Mouse (Mus musculus) forebrain, embryonic 12.5 days (tissue): Measurements from ENCODE around the gene Rps21. TPM values are rescaled to one million over a fixed set of nuclear protein-coding genes. Genes with fewer than 3 reads are reported as not detected.

Source experiments
- ATAC-seq: fragments of 200-750 bp; cut with Nextera tagmentation; 2 replicates; pipeline ENCODE4 v1.8.0; 2017; ENCODE audit warnings: moderate TSS enrichment; ENCODE audit not compliant: low FRiP score
- H3K27ac ChIP-seq: fragments of 300-500 bp; sonication (generic); 2 replicates; pipeline ENCODE4 v1.5.1; 2016; ENCODE audit warnings: mild to moderate bottlenecking
- H3K27me3 ChIP-seq: fragments of 300-500 bp; sonication (generic); 2 replicates; pipeline ENCODE4 v1.6.1; 2016; ENCODE audit warnings: mild to moderate bottlenecking
- H3K36me3 ChIP-seq: fragments of 300-500 bp; sonication (generic); replicated peaks from 2 replicates; pipeline ENCODE4 v1.6.1; 2016; ENCODE audit warnings: mild to moderate bottlenecking
- H3K4me1 ChIP-seq: fragments of 300-500 bp; sonication (generic); 2 replicates; pipeline ENCODE4 v1.6.1; 2016
- H3K4me2 ChIP-seq: fragments of 300-500 bp; sonication (generic); 2 replicates; pipeline ENCODE4 v1.6.1; 2016; ENCODE audit warnings: mild to moderate bottlenecking, moderate library complexity
- H3K4me3 ChIP-seq: fragments of 300-500 bp; sonication (generic); replicated peaks from 2 replicates; pipeline ENCODE4 v1.5.1; 2016; ENCODE audit warnings: mild to moderate bottlenecking
- H3K9ac ChIP-seq: fragments of 300-500 bp; sonication (generic); 2 replicates; pipeline ENCODE4 v1.6.1; 2016; ENCODE audit warnings: mild to moderate bottlenecking
- H3K9me3 ChIP-seq: fragments of 300-500 bp; sonication (generic); 2 replicates; pipeline ENCODE4 v1.6.1; 2016
- WGBS: fragments of 180-500 bp; shearing (Covaris S2); methylation state at CpG from one replicate; pipeline ENCODE4 v1.1.7; 2016; 5-methylcytosine and 5-hydroxymethylcytosine counted together
- polyA plus RNA-seq: library from polyadenylated mRNA; unstranded; fragments of >200 nt; fragmentation: Nextera tagmentation; extraction: Ambion mirVana; gene quantifications from 2 replicates; pipeline ENCODE4 v1.2.1, GENCODE M21; 2016

The Rps21 gene
- 464 and 488 TPM in 2 replicates for polyA plus RNA-seq

DNA sequence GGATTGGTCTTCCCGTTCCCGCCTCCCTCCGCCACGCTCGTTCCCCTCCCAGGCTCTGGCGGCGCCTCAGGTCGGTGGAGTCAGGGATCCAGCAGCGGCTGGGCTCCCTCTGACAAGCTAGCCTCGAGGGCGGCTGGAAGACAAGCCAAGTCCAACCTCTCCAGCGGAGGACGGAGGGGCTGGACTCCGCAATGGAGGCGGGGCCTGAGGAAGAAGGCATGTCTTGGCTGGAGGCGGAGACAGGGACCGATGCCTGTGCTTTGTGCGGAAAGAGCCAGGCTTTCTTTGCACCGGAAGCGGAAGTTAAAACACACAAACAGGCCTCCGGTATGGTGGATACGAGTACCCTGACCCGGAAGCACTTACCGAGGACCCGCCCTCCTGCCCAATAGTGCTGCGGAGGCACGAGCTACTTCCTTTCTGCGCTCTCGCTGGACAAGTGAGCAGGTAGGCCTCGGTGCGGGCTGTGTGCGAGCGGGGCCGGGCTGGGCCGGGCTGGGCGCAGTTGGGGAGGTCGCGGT is at the start of gene Rps21:
Rps21 (plus strand) TSS at position 377 of the 521 bp plus-strand sequence.
- H3K27me3 ChIP-seq: no peaks in the 10 kb centered on the region
- peak within 1 kb of the TSS; percentile 85 for H3K4me2 ChIP-seq
- WGBS: under 1% methylated on average over 37 of the region's 38 CpGs
- peak; percentile 98 for ATAC-seq
- H3K36me3 ChIP-seq: peaks cover 40% of the 10 kb centered on the region
- no peaks in the 10 kb centered on the region for H3K9me3 ChIP-seq
- peak within 1 kb of the TSS; percentile 94 for H3K27ac ChIP-seq
- peaks cover 17% of the 10 kb centered on the region for H3K4me1 ChIP-seq
- peak within 1 kb of the TSS; percentile 89 for H3K9ac ChIP-seq
- H3K4me3 ChIP-seq: peak within 1 kb of the TSS; percentile 89

DNA sequence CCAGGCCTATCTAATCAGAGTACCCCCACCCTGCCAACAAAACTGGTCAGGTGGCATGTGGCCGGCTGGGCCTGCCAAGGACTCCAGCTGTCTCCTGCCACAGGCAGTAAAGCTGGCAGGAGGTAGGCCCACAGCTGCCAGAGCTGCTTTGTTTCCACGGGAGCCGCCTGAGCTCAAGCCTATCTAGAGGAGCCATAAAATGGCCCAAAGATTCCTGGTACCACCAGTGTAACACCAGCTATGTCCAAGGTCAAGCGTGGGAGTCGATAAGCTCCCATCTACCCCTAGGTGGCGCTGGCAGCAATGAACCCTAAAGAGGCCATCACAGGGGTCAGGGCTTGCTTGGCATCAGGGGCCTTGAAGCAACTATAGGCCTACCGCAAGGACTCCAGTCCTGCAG is 49.3 kb upstream of the Rps21 start:
- H3K27ac ChIP-seq: no peak overlapping the region
- peaks cover 6% of the 10 kb centered on the region; the same call in 1 of the 2 replicates for H3K4me1 ChIP-seq
- H3K9me3 ChIP-seq: 0 out of 2 replicates have a peak, but pooled peaks cover 3% of the 10 kb centered on the region
- no peak overlapping the region for H3K4me2 ChIP-seq
- no peaks in the 10 kb centered on the region for H3K27me3 ChIP-seq
- H3K4me3 ChIP-seq: no peak overlapping the region
- 72% methylated on average over 7 of the region's 7 CpGs for WGBS
- ATAC-seq: no peak
- no peak overlapping the region for H3K9ac ChIP-seq
- no peaks in the 10 kb centered on the region for H3K36me3 ChIP-seq

DNA sequence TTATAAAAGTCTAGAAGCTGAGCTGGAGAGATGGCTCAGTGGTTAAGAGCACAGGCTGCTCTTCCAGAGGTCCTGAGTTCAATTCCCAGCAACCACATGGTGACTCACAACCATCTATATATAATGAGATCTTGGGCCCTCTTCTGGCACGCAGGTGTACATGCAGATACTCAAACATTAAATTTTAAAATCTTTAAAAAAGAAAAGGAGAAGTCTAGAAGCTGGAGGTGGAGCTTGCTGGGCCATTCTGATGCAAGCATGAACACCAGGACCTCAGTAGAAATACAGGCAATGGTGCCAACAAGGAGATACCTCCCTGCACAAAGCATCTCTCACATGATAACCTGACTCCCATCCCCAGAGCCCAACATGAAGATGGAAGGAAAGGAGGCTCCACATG is 48.2 kb upstream of the Rps21 start:
- Histone ChIP-seq H3K9me3 (0 out of 2 replicates have a peak, but pooled peaks cover 3% of the 10 kb centered on the region), H3K36me3 (no peaks in the 10 kb centered on the region), H3K4me1 (peaks cover 6% of the 10 kb centered on the region; the same call in 1 of the 2 replicates), H3K4me2 (no peak overlapping the region), H3K4me3 (no peak overlapping the region), H3K27ac (no peak overlapping the region), H3K9ac (no peak overlapping the region), H3K27me3 (no peaks in the 10 kb centered on the region)
- no peak for ATAC-seq
- WGBS: 78% methylated on average over 1 of the region's 1 CpGs

DNA sequence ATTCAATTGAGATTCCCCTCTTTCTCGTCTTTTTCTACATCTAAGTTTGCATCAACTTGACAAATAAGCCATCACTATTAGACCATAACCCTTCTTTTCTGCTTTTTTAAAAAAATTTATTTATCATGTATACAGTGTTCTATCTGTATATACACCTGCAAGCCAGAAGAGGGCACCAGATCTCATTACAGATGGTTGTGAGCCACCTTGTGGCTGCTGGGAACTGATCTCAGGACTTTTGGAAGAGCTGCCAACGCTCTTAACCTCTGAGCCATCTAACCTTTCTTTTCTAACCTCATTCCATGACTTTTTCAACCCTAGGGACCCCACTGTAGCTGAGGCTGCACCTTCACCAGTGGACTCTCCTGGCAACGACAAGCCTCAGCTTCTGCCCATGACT is 44.9 kb upstream of the Rps21 start:
- Histone ChIP-seq H3K9me3 (0 out of 2 replicates have a peak, but pooled peaks cover 3% of the 10 kb centered on the region), H3K36me3 (no peaks in the 10 kb centered on the region), H3K9ac (no peak overlapping the region), H3K4me2 (no peak overlapping the region), H3K4me3 (no peak overlapping the region), H3K27ac (no peak overlapping the region), H3K4me1 (peaks cover 8% of the 10 kb centered on the region; the same call in 1 of the 2 replicates), H3K27me3 (no peaks in the 10 kb centered on the region)
- 93% methylated on average over 3 of the region's 3 CpGs for WGBS
- ATAC-seq: no peak

DNA sequence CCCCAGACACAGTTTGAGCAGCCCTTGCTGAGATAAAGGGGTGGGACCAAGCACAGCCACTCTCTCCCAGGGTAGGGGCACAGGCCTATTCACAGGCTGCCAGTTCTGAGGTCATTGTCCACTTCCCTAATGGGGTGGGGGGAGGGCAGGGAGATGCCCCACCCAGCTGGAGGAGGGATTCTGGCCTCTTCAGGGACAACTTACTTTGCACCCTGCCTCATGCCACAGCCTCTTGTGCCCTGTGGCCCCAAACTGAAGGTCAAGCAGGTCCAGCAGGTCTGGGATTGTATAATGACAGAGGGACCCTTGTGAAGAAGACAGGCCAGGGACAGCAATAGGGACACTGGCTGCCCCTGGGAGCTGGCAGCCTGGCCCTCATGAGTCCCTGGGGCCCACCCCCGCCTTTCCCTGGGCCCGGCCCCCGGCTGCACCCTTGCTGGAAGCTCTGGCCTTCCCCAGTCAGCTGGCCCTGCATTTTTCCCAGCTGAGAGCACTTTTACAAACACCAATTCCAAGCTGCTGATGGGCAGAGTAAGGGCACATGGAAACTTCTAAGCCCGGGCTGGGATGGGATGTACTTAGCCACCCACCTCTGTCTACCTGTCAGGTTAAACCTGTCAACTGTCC is 42.7 kb upstream of the Rps21 start:
- 84% methylated on average over 4 of the region's 4 CpGs for WGBS

DNA sequence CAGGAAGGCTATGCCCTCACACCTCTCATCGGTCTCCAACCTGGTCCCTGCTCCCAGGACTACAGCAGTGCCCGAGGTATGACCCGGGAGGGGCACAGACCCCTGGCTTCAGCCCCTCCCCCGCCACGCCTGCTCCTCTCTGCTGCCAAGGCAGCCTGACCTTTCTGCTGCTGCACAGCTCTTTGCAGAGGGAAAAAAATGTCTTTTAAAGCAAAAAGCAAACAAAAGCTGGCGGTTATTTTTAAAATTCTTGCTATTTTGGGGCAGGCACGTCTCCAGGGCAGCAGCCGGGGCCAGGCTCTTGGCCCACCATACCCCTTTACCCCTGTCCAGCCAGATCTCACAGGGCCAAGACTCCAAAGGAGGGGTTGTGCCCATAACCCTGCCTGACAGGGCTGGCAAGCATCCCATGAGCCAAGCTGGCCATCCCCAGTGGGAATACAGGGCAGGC is 42.1 kb upstream of the Rps21 start:
- H3K9ac ChIP-seq: no peak overlapping the region

More for the DNA sequence above, 42.7 kb upstream of the Rps21 start:
- Histone ChIP-seq H3K9me3 (0 out of 2 replicates have a peak, but pooled peaks cover 3% of the 10 kb centered on the region), H3K9ac (no peak overlapping the region), H3K4me3 (no peak overlapping the region), H3K36me3 (no peaks in the 10 kb centered on the region), H3K4me1 (peaks cover 19% of the 10 kb centered on the region; the same call in 1 of the 2 replicates), H3K4me2 (no peak overlapping the region), H3K27ac (no peak overlapping the region), H3K27me3 (no peaks in the 10 kb centered on the region)
- no peak for ATAC-seq

DNA sequence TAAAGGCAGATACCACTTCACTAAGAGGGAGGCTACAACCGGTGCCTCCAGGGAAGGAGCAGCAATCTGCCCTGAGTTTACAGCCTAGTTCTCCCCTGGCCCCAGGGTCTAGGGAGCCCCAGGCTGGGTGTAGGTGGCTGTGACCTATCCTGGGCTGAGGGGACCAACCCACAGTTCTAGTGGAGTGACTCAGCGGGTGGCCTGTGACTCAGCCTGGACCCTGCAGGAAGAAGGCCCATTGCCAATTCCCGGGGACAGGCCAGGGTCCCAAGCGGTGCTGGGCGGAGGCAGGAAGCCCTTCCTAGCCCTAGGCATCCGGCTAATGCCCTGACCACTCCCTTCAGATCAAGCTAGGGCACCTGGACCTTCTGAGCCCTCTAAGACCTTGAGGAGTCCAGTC is 41.2 kb upstream of the Rps21 start:
- H3K4me2 ChIP-seq: no peak overlapping the region
- H3K9me3 ChIP-seq: 0 out of 2 replicates have a peak, but pooled peaks cover 3% of the 10 kb centered on the region
- H3K27me3 ChIP-seq: no peaks in the 10 kb centered on the region
- no peak for ATAC-seq
- H3K4me3 ChIP-seq: no peak overlapping the region
- 81% methylated on average over 6 of the region's 6 CpGs for WGBS
- H3K36me3 ChIP-seq: no peaks in the 10 kb centered on the region
- no peak overlapping the region for H3K27ac ChIP-seq
- no peak overlapping the region for H3K9ac ChIP-seq
- H3K4me1 ChIP-seq: peaks cover 19% of the 10 kb centered on the region; the same call in 1 of the 2 replicates

More for the DNA sequence above, 42.1 kb upstream of the Rps21 start:
- ATAC-seq: no peak
- H3K4me3 ChIP-seq: no peak overlapping the region
- H3K9me3 ChIP-seq: 0 out of 2 replicates have a peak, but pooled peaks cover 3% of the 10 kb centered on the region
- WGBS: 84% methylated on average over 8 of the region's 8 CpGs
- peaks cover 19% of the 10 kb centered on the region; the same call in 1 of the 2 replicates for H3K4me1 ChIP-seq
- no peak overlapping the region for H3K27ac ChIP-seq
- H3K4me2 ChIP-seq: no peak overlapping the region
- H3K36me3 ChIP-seq: no peaks in the 10 kb centered on the region
- no peaks in the 10 kb centered on the region for H3K27me3 ChIP-seq

DNA sequence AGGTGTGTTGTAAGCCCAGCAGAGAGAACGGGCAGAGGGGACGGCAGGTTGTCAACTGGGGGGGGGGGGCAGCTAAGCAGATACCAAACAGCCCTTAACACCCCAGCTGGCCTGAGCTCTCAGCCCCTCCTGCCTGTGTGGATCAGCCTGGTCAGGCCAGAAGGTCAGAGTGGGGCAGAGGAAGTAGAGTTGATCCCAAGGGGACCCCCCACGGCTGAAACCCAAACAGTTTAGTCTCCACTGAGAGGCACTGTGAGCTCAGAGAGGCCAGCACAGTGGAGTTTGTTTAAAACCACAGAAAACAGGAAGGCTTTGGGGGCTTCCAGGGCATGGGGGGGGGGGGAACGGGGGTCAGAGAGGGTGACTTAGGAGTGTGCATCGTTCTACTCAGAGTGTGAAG is 40.3 kb upstream of the Rps21 start:
- no peaks in the 10 kb centered on the region for H3K36me3 ChIP-seq
- peaks cover 21% of the 10 kb centered on the region for H3K4me1 ChIP-seq
- 72% methylated on average over 5 of the region's 5 CpGs for WGBS
- 0 out of 2 replicates have a peak, but pooled peaks cover 3% of the 10 kb centered on the region for H3K9me3 ChIP-seq
- H3K27ac ChIP-seq: no peak overlapping the region
- H3K27me3 ChIP-seq: no peaks in the 10 kb centered on the region
- ATAC-seq: no peak
- no peak overlapping the region for H3K4me2 ChIP-seq
- H3K9ac ChIP-seq: no peak overlapping the region
- H3K4me3 ChIP-seq: no peak overlapping the region

DNA sequence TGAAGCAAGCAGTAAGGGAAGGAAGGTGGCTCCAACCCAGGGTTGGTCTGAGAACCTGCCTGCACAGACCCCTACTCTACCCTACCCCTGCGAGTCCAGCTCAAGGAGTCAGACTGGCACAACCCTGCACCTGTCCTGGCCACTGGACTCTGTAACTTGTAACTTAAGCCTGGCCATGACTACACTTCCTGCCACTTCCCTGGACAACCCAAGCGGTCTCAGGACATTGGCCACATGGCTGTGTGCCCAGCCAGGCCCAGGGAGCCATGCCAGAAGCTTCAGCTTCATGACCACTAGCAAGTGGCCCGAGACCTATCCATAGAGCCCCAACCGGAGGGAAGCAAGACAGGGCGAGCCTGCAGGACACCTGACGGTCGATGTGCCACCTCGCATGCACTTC is 39.6 kb upstream of the Rps21 start:
- 95% methylated on average over 8 of the region's 8 CpGs for WGBS
- Histone ChIP-seq H3K4me2 (no peak overlapping the region), H3K4me1 (peaks cover 28% of the 10 kb centered on the region), H3K36me3 (no peaks in the 10 kb centered on the region), H3K9ac (no peak overlapping the region), H3K4me3 (no peak overlapping the region), H3K27me3 (no peaks in the 10 kb centered on the region), H3K9me3 (no peaks in the 10 kb centered on the region), H3K27ac (no peak overlapping the region)
- no peak for ATAC-seq

DNA sequence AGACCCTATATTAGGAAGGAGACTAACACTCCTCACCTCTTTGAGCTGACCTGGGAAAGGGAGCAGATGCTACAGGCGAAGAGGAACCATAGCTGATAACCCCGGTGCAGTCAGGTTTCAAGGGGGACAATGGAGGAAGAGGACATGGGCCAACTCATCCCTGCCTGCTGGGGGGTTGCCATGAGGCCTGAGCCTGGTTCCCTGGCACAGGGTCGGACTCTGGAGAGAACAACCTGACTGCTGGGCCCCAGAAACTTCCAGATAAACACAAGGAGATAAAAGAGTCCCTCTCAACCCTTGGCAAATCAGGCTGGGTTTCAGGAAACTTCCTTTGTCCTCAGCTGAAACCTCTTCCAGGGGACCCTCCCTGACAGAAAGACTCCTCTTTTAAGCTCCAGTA is 38.9 kb upstream of the Rps21 start:
- H3K4me3 ChIP-seq: no peak overlapping the region
- no peaks in the 10 kb centered on the region for H3K36me3 ChIP-seq
- H3K4me1 ChIP-seq: peaks cover 29% of the 10 kb centered on the region
- H3K4me2 ChIP-seq: no peak overlapping the region
- peaks cover 3% of the 10 kb centered on the region for H3K27me3 ChIP-seq
- no peak overlapping the region for H3K9ac ChIP-seq
- ATAC-seq: no peak
- no peaks in the 10 kb centered on the region for H3K9me3 ChIP-seq
- WGBS: 80% methylated on average over 3 of the region's 3 CpGs
- H3K27ac ChIP-seq: peak overlapping the region; percentile 19; the same call in 1 of the 2 replicates

DNA sequence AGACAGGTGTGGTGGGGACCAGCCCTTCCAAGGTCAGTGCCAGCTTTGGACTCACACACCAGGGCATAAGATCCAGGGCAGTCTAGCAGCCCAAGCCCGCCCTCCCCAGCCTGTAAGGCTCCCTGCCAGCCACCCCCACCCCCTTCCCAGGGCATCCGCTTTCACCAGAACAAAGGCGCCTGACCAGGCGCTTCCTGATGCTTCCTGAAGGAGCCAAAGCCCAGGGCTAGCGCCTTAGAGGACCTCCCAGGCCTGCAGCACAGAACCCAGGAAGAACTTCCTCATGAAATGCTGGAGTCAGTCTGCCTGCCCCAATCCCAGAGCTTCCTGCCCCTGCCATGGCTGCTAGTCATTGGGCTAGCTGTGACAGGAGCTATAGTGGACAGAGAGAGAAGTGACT is 38.5 kb upstream of the Rps21 start:
- 27% methylated on average over 5 of the region's 5 CpGs for WGBS
- no peaks in the 10 kb centered on the region for H3K36me3 ChIP-seq
- H3K27ac ChIP-seq: peak overlapping the region; percentile 19; the same call in 1 of the 2 replicates
- H3K4me3 ChIP-seq: no peak overlapping the region
- no peak overlapping the region; the same call in 1 of the 2 replicates for H3K9ac ChIP-seq
- no peak for ATAC-seq
- H3K4me2 ChIP-seq: no peak overlapping the region
- H3K9me3 ChIP-seq: no peaks in the 10 kb centered on the region
- H3K27me3 ChIP-seq: peaks cover 7% of the 10 kb centered on the region
- peaks cover 29% of the 10 kb centered on the region for H3K4me1 ChIP-seq

DNA sequence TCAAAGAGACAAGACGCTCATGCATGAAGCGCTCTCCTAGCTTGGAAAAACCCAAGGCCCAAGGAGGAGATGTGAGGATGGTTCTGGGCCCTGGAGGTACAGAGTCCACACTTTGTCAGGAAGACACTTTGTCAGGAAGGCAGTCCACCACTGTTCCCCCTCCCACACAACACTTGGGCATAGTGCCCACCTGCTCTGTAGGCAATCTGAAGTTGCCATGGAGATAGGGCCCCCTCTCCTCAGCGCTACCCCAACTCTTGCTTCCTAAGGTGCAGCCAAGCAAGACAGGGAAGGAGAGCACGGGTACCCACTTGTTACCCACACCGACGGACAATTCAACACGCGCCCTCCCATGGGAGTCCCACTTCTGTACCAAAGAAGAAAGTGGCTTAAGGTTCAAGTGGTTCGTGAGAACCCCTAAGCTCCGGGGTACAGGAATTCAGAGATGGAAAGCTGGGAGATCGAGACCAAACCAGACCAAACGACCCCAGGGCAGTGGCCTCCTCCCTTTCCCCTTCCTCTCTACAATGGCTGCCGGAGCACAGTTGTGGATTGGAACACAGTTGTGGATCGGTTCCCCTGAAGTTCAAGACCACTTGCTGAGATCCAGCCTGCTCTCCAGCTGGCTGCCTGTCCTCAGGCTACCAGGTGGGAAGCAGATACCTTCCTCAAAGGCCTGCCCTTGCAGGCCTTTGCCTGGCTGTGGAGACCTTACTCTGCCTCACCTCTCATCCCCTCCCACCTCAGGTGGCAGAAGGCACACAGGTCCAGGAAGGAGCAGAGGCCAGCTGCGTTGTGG is 37.8 kb upstream of the Rps21 start:
- H3K4me1 ChIP-seq: peaks cover 27% of the 10 kb centered on the region
- H3K9ac ChIP-seq: no peak overlapping the region
- no peak overlapping the region for H3K27ac ChIP-seq
- H3K4me3 ChIP-seq: no peak overlapping the region
- no peak overlapping the region for H3K4me2 ChIP-seq
- peaks cover 13% of the 10 kb centered on the region for H3K27me3 ChIP-seq
- WGBS: 85% methylated on average over 15 of the region's 15 CpGs
- H3K9me3 ChIP-seq: no peaks in the 10 kb centered on the region
- H3K36me3 ChIP-seq: no peaks in the 10 kb centered on the region
- no peak for ATAC-seq
